8 mouse cellular contexts compared by ENCODE assay signal in the genomic region with DNA sequence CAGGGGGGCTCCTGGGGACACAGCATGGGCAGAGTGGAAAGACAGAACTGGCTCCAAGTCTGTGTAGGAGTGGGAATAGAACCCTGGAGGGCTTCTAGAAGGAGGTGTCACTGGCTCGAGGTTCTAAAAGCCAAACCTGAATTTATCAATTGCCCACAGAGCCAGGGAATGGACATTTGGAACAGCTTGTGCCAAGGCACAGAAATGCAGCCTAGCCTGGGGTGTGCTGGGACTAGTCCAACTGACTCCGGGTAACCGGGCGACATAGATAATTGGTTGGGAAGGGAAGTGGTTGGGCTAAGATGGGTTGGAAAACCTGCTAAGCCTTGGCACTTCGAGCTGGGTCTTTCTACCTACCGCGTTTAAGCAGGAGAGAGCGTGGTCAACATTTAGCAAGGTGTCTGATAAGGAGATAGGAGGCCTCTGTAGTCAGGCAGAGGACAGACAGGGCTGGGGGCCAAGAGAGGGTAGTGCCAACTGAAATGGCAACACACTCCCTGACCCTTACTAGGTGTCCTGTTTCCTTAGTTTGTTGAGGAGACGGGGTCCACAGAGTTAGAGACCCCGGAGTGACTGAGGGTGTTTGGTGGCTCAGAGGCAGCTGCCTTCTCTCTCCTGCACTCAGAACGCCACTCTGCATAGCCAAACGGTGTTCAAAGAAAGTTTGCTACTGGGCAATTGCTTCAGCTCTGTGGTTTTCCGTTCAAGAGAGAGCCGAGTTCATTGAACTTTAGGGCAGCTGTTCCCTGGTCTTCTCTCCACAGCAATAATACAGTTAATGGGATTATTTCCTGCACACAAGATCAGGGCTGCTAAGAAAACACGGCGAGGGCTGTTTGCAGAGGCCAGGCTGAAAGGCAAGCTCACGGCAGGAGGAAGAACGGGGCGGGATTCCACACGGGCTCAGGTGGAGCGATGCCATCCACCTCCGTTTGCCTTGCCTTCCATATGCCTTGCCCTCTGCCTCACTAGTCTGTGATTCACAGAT.
A peak's percentile ranks its signal among the peaks of the same experiment; 100 is the strongest.
DNase-seq lines count a peak whose midpoint lies in the region; ATAC-seq lines count a peak whose summit lies in the region.
"Had no signal": no experiment of that assay in that cellular context is flagged by ENCODE, and none has a peak within 500 bp of the region (broad histone marks: within the 10 kb centered on the region; RNA-seq: fewer than 3 reads in every experiment).

No protein-coding gene starts in this region.

- H3K9me3 ChIP-seq in forebrain, embryonic 15.5 days: no peaks in the 10 kb centered on the region
- no peaks in the 10 kb centered on the region for H3K9me3 ChIP-seq in stomach, embryonic 16.5 days (replicated peaks; ENCODE audit: control insufficient read depth, low read length)

- no peak overlapping the region for H3K9ac ChIP-seq in forebrain, embryonic 15.5 days (replicated peaks)
- no peak overlapping the region for H3K9ac ChIP-seq in stomach, embryonic 16.5 days (ENCODE audit: low read length)

- DNase-seq in lung, postnatal 10 days: peak; percentile 37
- no peak for DNase-seq in lung, postnatal 4 days
- peak; percentile 70 to 76 for DNase-seq in kidney, postnatal 36 days
- no peak for DNase-seq in left cerebral cortex, adult 11 months (ENCODE audit: low spot score)
- DNase-seq in ovary, postnatal 10 days (ENCODE audit: low spot score): no peak
- DNase-seq: adrenal gland, adult 2 months had no signal

- WGBS in forebrain, embryonic 15.5 days: 36% methylated on average over 22 of the region's 22 CpGs
- WGBS in stomach, embryonic 16.5 days: 41% methylated on average over 22 of the region's 22 CpGs

- no peaks in the 10 kb centered on the region for H3K27me3 ChIP-seq in forebrain, embryonic 15.5 days
- H3K27me3 ChIP-seq in stomach, embryonic 16.5 days (ENCODE audit: control insufficient read depth, insufficient read depth, low read length): peaks cover 6% of the 10 kb centered on the region; the same call in 1 of the 2 replicates

- peaks cover 27% of the 10 kb centered on the region for H3K4me1 ChIP-seq in forebrain, embryonic 15.5 days
- peaks cover 34% of the 10 kb centered on the region for H3K4me1 ChIP-seq in stomach, embryonic 16.5 days (ENCODE audit: control insufficient read depth, insufficient read depth, low read length)

- H3K27ac ChIP-seq in forebrain, embryonic 15.5 days (replicated peaks): peak overlapping the region; percentile 9; the same call in 1 of the 2 replicates
- peak overlapping the region; percentile 14; the same call in 1 of the 2 replicates for H3K27ac ChIP-seq in stomach, embryonic 16.5 days (ENCODE audit: low read length)

- H3K36me3 ChIP-seq in forebrain, embryonic 15.5 days: no peaks in the 10 kb centered on the region
- no peaks in the 10 kb centered on the region for H3K36me3 ChIP-seq in stomach, embryonic 16.5 days (ENCODE audit: control insufficient read depth, insufficient read depth, low read length)

- ATAC-seq in forebrain, embryonic 15.5 days (replicated peaks): 0 out of 2 replicates have a peak, but pooled peaks have one; percentile 1
- peak; percentile 52; the same call in 1 of the 2 replicates for ATAC-seq in stomach, embryonic 16.5 days (ENCODE audit: insufficient read depth, low FRiP score)

- H3K4me3 ChIP-seq in forebrain, embryonic 15.5 days: no peak overlapping the region
- no peak overlapping the region for H3K4me3 ChIP-seq in stomach, embryonic 16.5 days (replicated peaks; ENCODE audit: low read length)

- no peak overlapping the region for H3K4me2 ChIP-seq in forebrain, embryonic 15.5 days (replicated peaks)
- H3K4me2 ChIP-seq in stomach, embryonic 16.5 days (ENCODE audit: low read depth, low read length): no peak overlapping the region

Comparison
In these comparisons a context has a peak if more than half of its experiments do, and no peak if none do; other contexts are left out.
1. DNase-seq: peak in lung, postnatal 10 days (single experiment) and kidney, postnatal 36 days (2 of 2); none in lung, postnatal 4 days (0 of 2), left cerebral cortex, adult 11 months (single experiment) and ovary, postnatal 10 days (single experiment).